Mouse (Mus musculus) lung, adult 18-20 months (tissue): ENCODE data around the gene Rapgef2.

Experiments
- DNase-seq, 2 experiments: peaks; one replicate each; pipeline ENCODE4 v3.0.0; 2022; ENCODE audit warnings: mixed read lengths in 2 of 2

The Rapgef2 gene

DNA sequence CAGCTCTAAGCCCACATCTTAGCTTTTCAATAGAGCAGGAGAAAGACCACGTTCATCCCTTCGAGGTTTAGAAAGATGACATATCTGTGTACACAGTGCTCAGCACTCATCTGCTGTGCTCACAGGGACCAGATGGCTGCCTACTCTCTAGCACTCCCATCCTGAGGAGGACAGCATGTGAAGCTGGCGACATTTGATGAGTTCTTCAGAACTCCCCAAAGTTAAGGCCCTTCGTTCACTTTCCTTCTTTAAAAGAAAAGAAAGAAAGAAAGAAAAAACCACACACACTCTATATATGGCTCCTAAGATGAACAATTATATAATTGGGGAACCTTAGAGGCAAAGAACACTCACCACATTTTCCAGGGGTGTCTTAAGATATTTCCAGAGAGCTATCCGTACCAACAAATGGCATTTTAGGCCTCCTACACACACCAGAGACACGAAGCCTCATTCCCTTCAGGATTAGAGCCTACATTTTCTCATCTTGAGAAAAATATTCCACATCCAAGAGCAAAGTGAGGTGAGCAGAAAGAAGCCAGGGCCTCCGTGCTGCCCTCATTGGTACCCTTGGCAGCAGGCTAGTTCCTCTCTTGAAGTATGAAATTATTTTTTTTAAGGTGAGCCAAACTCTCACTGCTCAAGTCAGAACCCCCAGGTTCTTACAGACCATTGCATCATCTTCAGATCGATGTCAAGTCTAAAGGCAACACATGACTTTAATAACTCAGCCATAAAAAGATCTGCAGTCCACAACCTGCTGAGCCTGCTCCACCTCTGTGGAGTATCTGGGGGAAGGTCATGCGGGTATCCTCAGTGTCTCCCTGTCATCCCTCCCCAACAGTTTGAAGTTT, 270.5 kb downstream of the Rapgef2 start:
- no peak for DNase-seq
